Mouse (Mus musculus) midbrain, embryonic 10.5 days (tissue): ENCODE results near the gene H2afy. TPM values are rescaled to one million over a fixed set of nuclear protein-coding genes. Genes with fewer than 3 reads are reported as not detected.
"Not testable (repeated sequence)": the region's sequence is repeated elsewhere in the genome, so short reads cannot be mapped to it uniquely, and the experiment has no call there.

Source experiments
- DNase-seq: peaks from one replicate; pipeline ENCODE4 v3.0.0-alpha.2; 2017; ENCODE audit warnings: low spot score
- H3K27ac ChIP-seq: fragments of 300-500 bp; sonication (generic); replicated peaks from 2 replicates; pipeline ENCODE4 v1.5.1; 2016; ENCODE audit warnings: mild to moderate bottlenecking
- H3K27me3 ChIP-seq: fragments of 300-500 bp; sonication (generic); 2 replicates; pipeline ENCODE4 v1.6.1; 2016; ENCODE audit warnings: low read depth, mild to moderate bottlenecking; ENCODE audit not compliant: poor library complexity, severe bottlenecking
- H3K36me3 ChIP-seq: fragments of 300-500 bp; sonication (generic); 2 replicates; pipeline ENCODE4 v1.6.1; 2016; ENCODE audit warnings: mild to moderate bottlenecking, moderate library complexity
- H3K4me1 ChIP-seq: fragments of 300-500 bp; sonication (generic); 2 replicates; pipeline ENCODE4 v1.6.1; 2016
- H3K4me3 ChIP-seq: fragments of 300-500 bp; sonication (generic); 2 replicates; pipeline ENCODE4 v1.5.1; 2016; ENCODE audit warnings: mild to moderate bottlenecking, moderate library complexity
- H3K9me3 ChIP-seq: fragments of 300-500 bp; sonication (generic); replicated peaks from 2 replicates; pipeline ENCODE4 v1.6.1; 2016; ENCODE audit warnings: mild to moderate bottlenecking
- WGBS: fragments of 180-500 bp; shearing (Covaris S2); methylation state at CpG from one replicate; pipeline ENCODE4 v1.1.7; 2016; 5-methylcytosine and 5-hydroxymethylcytosine counted together
- polyA plus RNA-seq: library from polyadenylated mRNA; unstranded; fragments of >200 nt; fragmentation: Nextera tagmentation; extraction: Ambion mirVana; gene quantifications from 2 replicates; pipeline ENCODE4 v1.2.1, GENCODE M21; 2016

H2afy gene
- polyA plus RNA-seq, 1 experiment from 2014 or later: 526 TPM

DNA sequence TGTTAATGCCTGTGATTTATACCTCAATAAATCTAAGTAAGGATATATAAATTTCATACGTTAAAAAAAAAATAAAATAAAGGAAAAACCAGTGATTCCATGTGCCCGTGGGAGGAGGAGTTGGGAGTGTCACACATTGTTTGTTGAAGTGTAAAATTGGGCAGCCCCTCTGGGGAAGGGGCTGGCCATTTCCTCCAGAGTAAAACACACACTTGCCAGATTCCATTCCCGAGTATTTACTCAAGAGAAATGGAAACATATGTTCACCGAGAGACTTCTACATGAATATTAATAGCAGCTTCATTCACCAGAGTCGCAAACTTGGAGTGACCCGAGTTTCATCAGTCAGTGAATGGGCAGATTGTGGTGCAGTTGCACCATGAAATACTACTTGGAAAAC is 85.9 kb downstream of the H2afy start:
- DNase-seq: no peak
- Histone ChIP-seq H3K27me3 (peaks cover 18% of the 10 kb centered on the region), H3K9me3 (no peaks in the 10 kb centered on the region), H3K4me1 (peaks cover 53% of the 10 kb centered on the region), H3K4me3 (no peak overlapping the region), H3K27ac (no peak overlapping the region), H3K36me3 (no peaks in the 10 kb centered on the region)
- WGBS: 73% methylated on average over 6 of the region's 6 CpGs

DNA sequence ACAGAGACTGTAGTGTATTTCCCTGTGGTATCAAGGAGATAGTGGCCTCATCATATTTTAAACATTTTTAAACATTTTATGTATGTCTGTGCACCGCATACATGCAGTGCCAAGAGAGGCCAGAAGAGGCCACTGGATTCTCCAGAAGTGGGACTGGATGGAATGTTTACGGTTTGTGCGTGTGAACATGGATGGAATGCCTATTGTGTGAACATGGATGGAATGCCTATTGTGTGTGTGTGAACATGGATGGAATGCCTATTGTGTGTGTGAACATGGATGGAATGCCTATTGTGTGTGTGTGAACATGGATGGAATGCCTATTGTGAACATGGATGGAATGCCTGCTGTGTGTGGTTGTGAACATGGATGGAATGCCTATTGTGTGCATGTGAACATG is 93.9 kb downstream of the H2afy start:
- peaks cover 10% of the 10 kb centered on the region; the same call in 1 of the 2 replicates for H3K4me1 ChIP-seq
- H3K36me3 ChIP-seq: no peaks in the 10 kb centered on the region
- H3K27me3 ChIP-seq: no peaks in the 10 kb centered on the region
- H3K9me3 ChIP-seq: no peaks in the 10 kb centered on the region
- 89% methylated on average over 3 of the region's 3 CpGs for WGBS
- H3K4me3 ChIP-seq: no peak overlapping the region
- no peak overlapping the region for H3K27ac ChIP-seq
- DNase-seq: no peak

DNA sequence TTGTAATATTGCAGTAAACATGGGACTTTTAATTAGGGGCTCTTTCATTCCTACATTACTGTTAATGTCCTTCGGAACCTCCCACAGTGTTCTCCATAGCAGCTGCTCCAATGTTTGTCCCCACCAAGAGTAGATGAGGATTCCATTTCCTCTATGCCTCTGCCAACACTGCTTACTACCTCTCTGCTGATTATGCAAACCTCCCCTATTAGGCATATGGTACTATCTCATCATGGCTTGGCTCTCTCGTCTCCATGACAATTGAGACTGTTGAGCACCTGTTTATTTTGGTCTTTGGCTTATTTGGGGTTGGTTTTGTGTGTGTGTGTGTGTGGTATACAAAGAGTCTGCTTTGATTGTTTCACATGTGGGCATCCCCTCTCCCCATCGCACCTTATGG is 95.5 kb downstream of the H2afy start:
- H3K27me3 ChIP-seq: no peaks in the 10 kb centered on the region
- H3K4me1 ChIP-seq: 0 out of 2 replicates have a peak, but pooled peaks cover 5% of the 10 kb centered on the region
- DNase-seq: no peak
- no peaks in the 10 kb centered on the region for H3K9me3 ChIP-seq
- 82% methylated on average over 3 of the region's 3 CpGs for WGBS
- H3K27ac ChIP-seq: no peak overlapping the region
- no peak overlapping the region for H3K4me3 ChIP-seq
- H3K36me3 ChIP-seq: no peaks in the 10 kb centered on the region

DNA sequence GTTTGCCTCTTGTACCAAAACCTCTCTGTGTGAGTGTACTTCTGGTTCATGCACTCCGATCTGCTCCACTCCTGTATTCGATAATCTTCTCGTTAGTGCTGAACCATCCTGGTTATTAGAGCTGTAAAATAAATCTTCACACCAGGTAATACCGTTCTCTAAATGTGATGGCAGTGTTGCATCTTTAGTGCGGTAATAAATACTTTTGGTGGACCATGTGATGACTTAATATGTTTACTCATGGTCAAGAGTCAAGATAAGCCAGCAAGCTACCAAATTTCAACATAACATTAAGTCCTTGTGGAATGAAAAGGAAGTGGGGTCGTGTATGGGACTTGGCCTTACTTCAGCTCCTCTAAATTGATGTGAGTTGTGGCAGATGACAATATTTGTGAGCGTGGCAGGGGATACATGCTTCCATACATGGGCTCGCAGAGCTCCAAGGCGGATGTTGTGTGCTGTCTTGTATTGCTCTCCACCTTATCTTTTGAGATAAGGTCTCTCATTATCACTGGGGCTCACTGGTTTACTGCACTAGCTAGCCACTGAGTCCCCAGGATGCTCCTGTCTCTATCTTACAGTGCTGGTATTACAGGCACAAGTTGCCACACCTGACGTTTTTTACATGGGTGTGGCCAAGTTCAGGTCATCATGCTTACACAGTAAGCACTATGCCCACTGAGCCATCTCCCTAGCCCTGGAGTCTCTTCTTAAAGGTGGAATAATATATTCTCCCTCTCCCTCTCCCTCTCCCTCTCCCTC is 96.4 kb downstream of the H2afy start:
- Histone ChIP-seq H3K9me3 (no peaks in the 10 kb centered on the region), H3K27me3 (no peaks in the 10 kb centered on the region), H3K4me3 (no peak overlapping the region), H3K27ac (no peak overlapping the region), H3K36me3 (no peaks in the 10 kb centered on the region), H3K4me1 (0 out of 2 replicates have a peak, but pooled peaks cover under 1% of the 10 kb centered on the region)
- no peak for DNase-seq
- WGBS: 85% methylated on average over 10 of the region's 10 CpGs

DNA sequence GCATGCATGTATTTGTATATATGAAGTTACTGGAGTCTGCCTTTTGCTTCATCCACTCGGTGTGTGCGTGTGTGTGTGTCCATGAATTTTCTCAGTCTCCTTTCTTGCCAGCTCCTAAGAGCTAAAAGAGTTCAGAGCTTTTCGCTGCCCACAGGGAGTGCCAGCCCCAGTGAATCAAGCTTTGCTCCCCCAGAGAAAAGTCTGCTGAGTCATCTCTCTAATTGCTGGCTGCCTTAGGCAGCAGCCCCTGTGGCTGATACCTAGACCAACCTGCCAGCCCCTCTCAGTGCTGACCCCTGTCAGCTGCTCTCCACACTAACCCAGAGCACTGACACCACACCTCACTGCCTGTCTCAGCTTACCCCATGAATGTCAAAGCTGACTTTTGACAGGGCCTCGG is 107.2 kb downstream of the H2afy start:
- Histone ChIP-seq H3K36me3 (no peaks in the 10 kb centered on the region), H3K27me3 (no peaks in the 10 kb centered on the region), H3K27ac (no peak overlapping the region), H3K4me3 (no peak overlapping the region), H3K9me3 (no peaks in the 10 kb centered on the region), H3K4me1 (peaks cover 20% of the 10 kb centered on the region)
- 82% methylated on average over 4 of the region's 4 CpGs for WGBS
- DNase-seq: no peak

DNA sequence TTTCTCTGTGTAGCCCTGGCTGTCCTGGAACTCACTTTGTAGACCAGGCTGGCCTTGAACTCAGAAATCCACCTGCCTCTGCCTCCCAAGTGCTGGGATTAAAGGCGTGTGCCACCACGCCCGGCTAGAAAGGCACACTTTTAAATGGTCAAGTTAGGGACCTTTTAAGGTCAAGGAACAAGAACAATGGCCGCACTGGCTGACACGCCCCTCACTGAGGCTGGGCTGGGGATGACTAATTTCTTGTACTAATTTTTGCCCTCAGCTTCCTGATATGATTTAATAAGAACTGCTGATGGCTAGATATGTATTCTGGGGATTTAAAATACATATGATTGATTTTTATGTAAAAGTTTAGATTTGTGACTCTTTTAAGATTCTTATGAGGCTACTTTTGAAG is 108.2 kb downstream of the H2afy start:
- H3K36me3 ChIP-seq, DNase-seq, H3K9me3 ChIP-seq, H3K27ac ChIP-seq, H3K4me3 ChIP-seq, H3K27me3 ChIP-seq: not testable (repeated sequence)
- 78% methylated on average over 5 of the region's 5 CpGs for WGBS
- peaks cover 26% of the 10 kb centered on the region for H3K4me1 ChIP-seq

DNA sequence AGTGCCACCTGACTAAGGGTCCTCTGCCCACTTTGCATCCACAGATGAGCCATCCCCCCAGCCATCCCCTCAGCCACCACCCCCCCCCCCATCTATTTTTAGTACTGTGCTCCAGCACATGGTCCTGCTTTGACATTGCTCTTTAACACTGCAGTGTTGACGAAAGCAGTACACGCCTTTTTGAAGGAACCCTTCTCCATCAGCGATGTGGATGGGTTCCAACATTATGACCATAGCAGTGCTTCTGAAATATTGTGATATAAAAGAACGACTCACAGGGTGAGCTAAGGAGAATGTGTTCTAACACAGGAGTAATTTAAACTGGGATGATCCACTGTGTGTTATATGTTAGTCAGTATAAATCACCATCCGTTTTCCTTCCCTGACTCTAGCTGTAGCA is 109.5 kb downstream of the H2afy start:
- 89% methylated on average over 5 of the region's 5 CpGs for WGBS

DNA sequence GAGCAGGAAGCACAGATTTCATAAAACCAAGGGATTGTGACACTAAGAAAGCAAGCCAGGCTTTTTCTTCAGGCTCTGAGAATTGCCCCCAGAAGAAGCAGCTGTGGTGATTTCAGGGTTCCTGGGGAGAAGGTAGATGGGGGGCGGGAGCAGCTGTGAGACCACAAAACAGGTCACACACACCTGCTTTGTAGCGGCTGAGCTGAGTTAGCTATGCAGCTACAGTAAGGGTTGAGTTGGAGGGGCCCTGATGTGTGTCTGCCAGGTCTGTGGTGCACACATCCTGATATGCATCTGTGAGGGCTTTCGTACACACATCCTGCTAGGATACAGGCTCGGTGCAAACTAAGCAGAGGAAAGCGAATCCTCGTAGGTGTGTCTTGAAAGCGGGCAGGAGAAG is 110.1 kb downstream of the H2afy start:
- WGBS: 83% methylated on average over 7 of the region's 7 CpGs
- H3K27ac ChIP-seq: no peak overlapping the region
- no peaks in the 10 kb centered on the region for H3K27me3 ChIP-seq
- no peak for DNase-seq
- H3K9me3 ChIP-seq: no peaks in the 10 kb centered on the region
- H3K36me3 ChIP-seq: no peaks in the 10 kb centered on the region
- no peak overlapping the region for H3K4me3 ChIP-seq
- peaks cover 16% of the 10 kb centered on the region for H3K4me1 ChIP-seq

More for the DNA sequence above, 109.5 kb downstream of the H2afy start:
- H3K4me3 ChIP-seq: no peak overlapping the region
- peaks cover 21% of the 10 kb centered on the region for H3K4me1 ChIP-seq
- DNase-seq: no peak
- no peaks in the 10 kb centered on the region for H3K27me3 ChIP-seq
- H3K9me3 ChIP-seq: no peaks in the 10 kb centered on the region
- no peaks in the 10 kb centered on the region for H3K36me3 ChIP-seq
- no peak overlapping the region for H3K27ac ChIP-seq

DNA sequence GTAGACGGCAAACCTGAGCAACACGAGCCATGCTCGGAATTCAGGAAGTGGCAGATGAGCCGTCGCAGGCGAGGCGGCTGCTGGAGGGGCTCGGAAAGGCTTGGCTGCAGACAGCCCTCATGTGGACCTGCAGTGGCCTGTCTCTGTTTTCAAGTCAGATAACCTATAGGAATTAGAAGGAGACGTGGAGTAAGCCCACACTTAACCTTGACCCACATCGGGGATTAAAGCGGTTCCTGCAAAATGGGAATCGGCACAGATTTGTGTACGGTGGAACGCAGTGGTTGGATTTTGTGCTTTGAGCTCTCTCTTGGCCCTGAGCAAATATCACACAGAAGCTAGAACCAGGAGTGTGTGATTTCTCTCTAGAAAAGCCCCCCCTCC is 111.1 kb downstream of the H2afy start:
- WGBS: 80% methylated on average over 14 of the region's 14 CpGs
- no peaks in the 10 kb centered on the region for H3K27me3 ChIP-seq
- no peak overlapping the region for H3K4me3 ChIP-seq
- H3K4me1 ChIP-seq: peaks cover 16% of the 10 kb centered on the region
- no peak overlapping the region for H3K27ac ChIP-seq
- no peaks in the 10 kb centered on the region for H3K36me3 ChIP-seq
- H3K9me3 ChIP-seq: no peaks in the 10 kb centered on the region
- DNase-seq: no peak

DNA sequence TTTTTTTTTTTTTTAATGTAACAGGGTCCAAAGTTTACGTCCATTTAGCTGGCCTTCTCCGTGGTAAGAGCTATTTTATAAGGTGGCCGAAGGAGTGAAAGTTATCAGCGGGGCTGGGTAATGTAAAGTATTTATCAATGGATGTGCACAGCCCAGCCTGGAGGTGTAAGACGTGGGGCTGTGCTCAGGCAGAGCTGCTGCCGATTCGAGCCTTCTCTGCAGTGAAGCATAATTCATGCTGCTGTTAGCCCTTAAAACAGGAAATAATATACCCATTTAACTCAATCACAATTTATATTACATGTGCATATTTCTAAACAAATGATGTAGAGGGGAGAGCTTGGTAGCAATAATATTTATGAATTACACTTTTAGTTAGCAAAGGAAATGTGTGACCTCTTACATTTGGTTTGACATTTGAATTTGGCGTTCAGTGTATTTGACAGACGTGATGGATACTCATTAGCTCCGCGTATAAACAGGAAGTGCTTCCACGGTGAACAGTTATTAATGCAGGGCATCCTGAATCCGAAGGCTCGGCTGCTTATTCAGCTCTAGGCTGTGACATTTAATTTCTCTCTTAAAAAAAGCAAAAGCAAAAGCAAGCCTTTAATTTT is 111.6 kb downstream of the H2afy start:
- WGBS: 88% methylated on average over 14 of the region's 14 CpGs
- H3K27ac ChIP-seq: no peak overlapping the region
- H3K9me3 ChIP-seq: no peaks in the 10 kb centered on the region
- no peak overlapping the region for H3K4me3 ChIP-seq
- H3K36me3 ChIP-seq: no peaks in the 10 kb centered on the region
- H3K27me3 ChIP-seq: no peaks in the 10 kb centered on the region
- DNase-seq: no peak
- peaks cover 16% of the 10 kb centered on the region for H3K4me1 ChIP-seq

Other genes with a start within 250 kb of the H2afy start
- gene Tifab, start 42.5 kb upstream of the H2afy start, polyA plus RNA-seq: 1.4 and 1.6 TPM in 2 replicates
- 33.7 and 34.4 TPM in 2 replicates for gene Neurog1, start 115.8 kb upstream of the H2afy start, polyA plus RNA-seq
- 5.4 and 9.3 TPM in 2 replicates for gene Cxcl14, start 160.2 kb upstream of the H2afy start, polyA plus RNA-seq